Mouse (Mus musculus): Measurements from ENCODE around the gene Tsc1.

DNA sequence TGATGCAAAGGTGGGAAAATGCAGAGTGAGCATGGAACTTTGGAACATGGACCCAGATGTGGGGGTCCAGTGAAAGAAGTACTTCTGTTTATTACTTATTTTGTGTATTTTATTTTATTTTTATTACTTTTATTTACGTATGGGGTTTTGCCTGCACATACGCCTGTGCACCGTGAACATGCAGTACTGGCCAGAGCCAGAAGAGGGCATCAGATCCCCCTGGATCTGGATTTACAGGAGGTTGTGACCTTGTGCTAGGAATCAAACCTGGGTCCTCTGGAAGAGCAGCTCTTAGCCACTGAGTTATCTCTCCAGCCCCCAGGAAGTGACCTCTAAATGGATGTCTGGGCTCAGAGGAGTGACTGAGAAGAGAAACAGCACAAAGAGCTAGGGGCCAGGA, 16.2 kb upstream of the Tsc1 start:
- TF ChIP-seq CTCF (IDR thresholded peaks at IDR 0.05 in 2 of 3, conservative IDR thresholded peaks at IDR 0.05 in 1 of 3; ENCODE audit: control insufficient read depth in 1 of 3, insufficient read depth in 1 of 3, low read depth in 2 of 3, low read length in 3 of 3, poor library complexity in 1 of 3, severe bottlenecking in 1 of 3) (peak; percentile 58 to 67 (median 66)), CHD2 (IDR thresholded peaks at IDR 0.05; ENCODE audit: low read length) (no peak), SIN3A (IDR thresholded peaks at IDR 0.05; ENCODE audit: low read length) (no peak), ZNF384 (IDR thresholded peaks at IDR 0.05; ENCODE audit: low read depth, low read length) (no peak), KAT2A (conservative IDR thresholded peaks at IDR 0.05; ENCODE audit: low read depth, low read length) (no peak), ETS1 (IDR thresholded peaks at IDR 0.05; ENCODE audit: low read depth, low read length) (no peak)

Measured in MEL (cell line).